Mouse (Mus musculus) heart, adult 2 months (tissue): ENCODE results near the gene Smg5. TPM values are rescaled to one million over a fixed set of nuclear protein-coding genes. Genes with fewer than 3 reads are reported as not detected.
A peak's percentile ranks its signal among the peaks of the same experiment; 100 is the strongest.

Experiments
- DNase-seq, 2 experiments: peaks; one replicate each; pipeline ENCODE4 v3.0.0; 2021
- H3K27ac ChIP-seq: fragments of 200-600 bp; 2 replicates; pipeline ENCODE4 v1.8.1; 2022
- H3K27me3 ChIP-seq: fragments of 200-500 bp; 2 replicates; pipeline ENCODE4 v1.6.1; 2012; ENCODE audit warnings: mild to moderate bottlenecking, low read length, inconsistent platforms, mixed read lengths; ENCODE audit not compliant: control insufficient read depth, insufficient read depth
- H3K36me3 ChIP-seq: fragments of 200-500 bp; 2 replicates; pipeline ENCODE4 v1.6.1; 2012; ENCODE audit warnings: low read length, inconsistent platforms; ENCODE audit not compliant: control insufficient read depth, insufficient read depth
- H3K4me1 ChIP-seq: fragments of 200-500 bp; 2 replicates; pipeline ENCODE4 v1.6.1; 2011; ENCODE audit warnings: low read length; ENCODE audit not compliant: control insufficient read depth, insufficient read depth
- H3K4me3 ChIP-seq: fragments of 200-600 bp; 2 replicates; pipeline ENCODE4 v1.8.1; 2022
- H3K79me2 ChIP-seq: fragments of 200-500 bp; replicated peaks from 2 replicates; pipeline ENCODE4 v1.6.1; 2012; ENCODE audit warnings: mild to moderate bottlenecking, inconsistent platforms, low read length, moderate library complexity, mixed read lengths; ENCODE audit not compliant: control insufficient read depth, insufficient read depth
- H3K9ac ChIP-seq: fragments of 200-500 bp; 2 replicates; pipeline ENCODE4 v1.6.1; 2012; ENCODE audit warnings: low read depth, mild to moderate bottlenecking, control low read depth, inconsistent platforms, low read length, mixed read lengths
- CTCF ChIP-seq: fragments of 200-600 bp; IDR thresholded peaks from 2 replicates; pipeline ENCODE4 v1.8.1; 2022; ENCODE audit warnings: antibody characterized with exemption, mild to moderate bottlenecking, moderate library complexity
- EP300 ChIP-seq: fragments of 200-500 bp; IDR thresholded peaks from 2 replicates; pipeline ENCODE4 v1.6.1; 2011; ENCODE audit warnings: low read depth, low read length, control low read depth; ENCODE audit not compliant: insufficient read depth
- POLR2A ChIP-seq: fragments of 200-500 bp; IDR thresholded peaks from 2 replicates; pipeline ENCODE4 v1.6.1; 2011; ENCODE audit warnings: mild to moderate bottlenecking, low read depth, low read length, control low read depth; ENCODE audit not compliant: insufficient read depth
- WGBS: fragments of 180-500 bp; shearing (Covaris S2); methylation state at CpG from one replicate; pipeline ENCODE4 v1.1.7; 2018; 5-methylcytosine and 5-hydroxymethylcytosine counted together
- intact Hi-C: fragments of 180-260 bp; cut with DNase I; formaldehyde crosslinking; loops from one replicate; pipeline ENCODE4 v1.15.1; 2025
- polyA plus RNA-seq: library from polyadenylated mRNA; depleted of rRNA; stranded (reverse); fragments of >200 nt; gene quantifications from 2 replicates; pipeline ENCODE4 v1.2.3, GENCODE M21; 2012
- total RNA-seq, 2 experiments: library from RNA; stranded (reverse); gene quantifications; 2 replicates each; pipeline ENCODE4 v1.2.3; 2021

The Smg5 gene
- total and polyA plus RNA-seq, 3 experiments, result 42.7 to 45.8 (median 44.4) TPM

GRCm38 (mm10) chr3:88338316-88338715 is 2.3 kb downstream of the Smg5 start:
- 74% methylated on average over 7 of the region's 7 CpGs for WGBS
- no peak overlapping the region for H3K9ac ChIP-seq
- H3K36me3 ChIP-seq, result no peaks in the 10 kb centered on the region; the same call in 1 of the 2 replicates
- no peak for DNase-seq
- no peaks in the 10 kb centered on the region; the same call in 1 of the 2 replicates for H3K79me2 ChIP-seq
- no peak overlapping the region for H3K4me3 ChIP-seq
- H3K27me3 ChIP-seq, result no peaks in the 10 kb centered on the region
- H3K4me1 ChIP-seq, result peaks cover 6% of the 10 kb centered on the region
- H3K27ac ChIP-seq, result no peak overlapping the region
- intact Hi-C loops, result loop anchor here (5.0 kb wide), 1 partner anchor 41 kb away; the partner anchor contains the start of genes Cct3 and Tsacc
- TF ChIP-seq POLR2A (no peak), CTCF (no peak), EP300 (no peak)

DNA sequence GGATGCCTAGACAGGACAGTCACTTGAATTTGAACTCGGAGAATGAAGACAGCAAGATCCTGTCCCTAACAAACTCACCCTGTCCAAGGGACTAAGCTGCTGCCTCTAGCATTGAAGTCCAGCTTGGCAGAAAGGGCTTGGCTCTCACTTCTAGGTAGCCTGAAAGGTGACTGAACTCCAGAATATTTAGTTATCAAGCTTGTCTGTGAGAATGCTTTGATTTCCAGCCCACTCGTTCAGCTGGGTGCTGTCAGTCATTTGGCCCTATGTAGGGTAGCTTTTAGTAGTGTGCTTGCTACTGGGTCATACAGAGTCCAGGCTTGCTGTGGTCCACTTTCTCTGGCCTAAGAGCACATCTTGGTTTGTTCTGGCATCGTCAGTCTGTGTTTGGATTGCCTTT is 2.9 kb downstream of the Smg5 start:
- intact Hi-C loops, result loop anchor here (5.0 kb wide), 1 partner anchor 42 kb away; the partner anchor contains the start of genes Cct3 and Tsacc
- 43% methylated on average over 3 of the region's 3 CpGs for WGBS
- no peak overlapping the region for H3K4me3 ChIP-seq
- H3K4me1 ChIP-seq, result peaks cover 6% of the 10 kb centered on the region
- no peaks in the 10 kb centered on the region for H3K27me3 ChIP-seq
- DNase-seq, result no peak
- H3K9ac ChIP-seq, result no peak overlapping the region
- H3K79me2 ChIP-seq, result no peaks in the 10 kb centered on the region; the same call in 1 of the 2 replicates
- H3K36me3 ChIP-seq, result no peaks in the 10 kb centered on the region; the same call in 1 of the 2 replicates
- TF ChIP-seq POLR2A (no peak), CTCF (no peak), EP300 (no peak)
- H3K27ac ChIP-seq, result no peak overlapping the region

DNA sequence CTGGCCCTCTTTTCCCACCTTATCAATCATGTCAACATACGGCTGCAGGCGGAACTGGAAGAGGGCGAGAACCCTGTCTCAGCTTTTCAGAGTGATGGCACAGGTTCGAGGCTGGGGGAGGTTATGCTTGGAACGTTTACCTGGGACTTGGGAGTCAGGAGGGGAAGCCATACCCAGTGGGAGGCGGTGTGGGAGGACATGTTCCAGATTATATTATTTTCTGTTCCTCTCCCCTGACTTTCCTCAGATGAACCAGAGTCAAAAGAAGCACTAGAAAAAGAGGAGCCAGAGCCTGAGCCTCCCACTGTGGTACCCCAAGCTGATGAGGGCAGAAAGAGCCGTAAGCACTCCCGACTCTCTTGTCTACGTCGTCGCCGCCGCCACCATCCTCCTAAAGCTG is 14.7 kb downstream of the Smg5 start:
- Histone ChIP-seq H3K27ac (no peak overlapping the region), H3K4me1 (no peaks in the 10 kb centered on the region), H3K27me3 (no peaks in the 10 kb centered on the region), H3K9ac (no peak overlapping the region), H3K4me3 (no peak overlapping the region), H3K79me2 (no peaks in the 10 kb centered on the region), H3K36me3 (no peaks in the 10 kb centered on the region; the same call in 1 of the 2 replicates)
- intact Hi-C loops, result no loop called here
- DNase-seq, result no peak
- no peak for TF ChIP-seq CTCF
- TF ChIP-seq EP300, result no peak
- TF ChIP-seq POLR2A, result no peak
- whole genome bisulfite sequencing, result 82% methylated on average over 13 of the region's 13 CpGs

- H3K9ac ChIP-seq, result no peak overlapping the region
- intact Hi-C loops, result no loop called here
Measured at GRCm38 (mm10) chr3:88352907-88353306, 16.8 kb downstream of the Smg5 start.

DNA sequence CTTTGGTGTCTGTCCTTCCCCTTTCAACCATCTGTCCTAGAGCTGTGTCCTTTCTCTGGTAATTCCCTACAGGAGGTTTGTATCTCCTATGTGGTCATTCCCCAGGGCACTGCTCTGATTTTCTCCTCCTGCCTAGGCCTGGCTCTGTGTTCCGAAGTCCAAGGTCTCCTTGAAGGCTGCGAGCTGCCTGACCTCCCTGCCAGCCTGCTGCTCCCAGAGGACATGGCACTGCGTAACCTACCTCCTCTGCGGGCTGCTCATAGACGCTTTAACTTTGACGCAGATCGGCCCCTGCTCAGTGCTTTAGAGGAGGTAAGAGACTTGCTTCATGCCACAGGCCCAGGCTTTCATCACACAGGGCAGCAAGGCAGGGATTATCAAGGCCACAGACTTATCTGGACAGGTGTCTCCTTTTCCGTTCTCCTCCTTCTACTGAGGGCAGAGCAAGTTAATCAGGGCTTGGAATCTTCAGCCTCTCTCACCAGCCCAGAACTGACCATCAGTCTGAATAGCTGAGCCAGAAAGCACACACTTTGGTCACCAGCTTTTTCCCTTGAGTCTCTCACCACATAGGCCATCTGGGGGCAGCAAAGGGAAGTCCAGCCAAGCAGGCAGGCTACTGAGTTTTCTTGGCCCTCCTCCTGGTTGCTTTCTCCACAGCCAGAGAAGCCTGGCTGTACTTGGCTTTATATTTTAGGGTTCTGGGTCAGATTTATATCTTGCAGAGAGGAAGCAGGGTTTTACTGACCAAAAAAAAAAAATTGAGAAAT is 18.5 kb downstream of the Smg5 start:
- H3K79me2 ChIP-seq, result no peaks in the 10 kb centered on the region
- no peak overlapping the region for H3K27ac ChIP-seq
- DNase-seq, result no peak
- no peaks in the 10 kb centered on the region for H3K4me1 ChIP-seq
- no peak overlapping the region for H3K4me3 ChIP-seq
- intact Hi-C loops, result no loop called here
- no peaks in the 10 kb centered on the region for H3K36me3 ChIP-seq
- WGBS, result 79% methylated on average over 8 of the region's 8 CpGs
- TF ChIP-seq CTCF (peak; percentile 23), POLR2A (no peak), EP300 (no peak)
- no peak overlapping the region for H3K9ac ChIP-seq
- H3K27me3 ChIP-seq, result no peaks in the 10 kb centered on the region

More at GRCm38 (mm10) chr3:88352907-88353306, 16.8 kb downstream of the Smg5 start:
- H3K27me3 ChIP-seq, result no peaks in the 10 kb centered on the region
- WGBS, result 70% methylated on average over 9 of the region's 9 CpGs
- no peak for TF ChIP-seq CTCF
- no peak for TF ChIP-seq EP300
- no peak for TF ChIP-seq POLR2A
- no peak overlapping the region for H3K27ac ChIP-seq
- no peaks in the 10 kb centered on the region for H3K36me3 ChIP-seq
- no peak overlapping the region for H3K4me3 ChIP-seq
- no peak for DNase-seq
- no peaks in the 10 kb centered on the region for H3K79me2 ChIP-seq
- H3K4me1 ChIP-seq, result no peaks in the 10 kb centered on the region

GRCm38 (mm10) chr3:88359584-88359983 is 23.5 kb downstream of the Smg5 start:
- H3K9ac ChIP-seq, result no peak overlapping the region
- 63% methylated on average over 5 of the region's 5 CpGs for WGBS
- H3K79me2 ChIP-seq, result no peaks in the 10 kb centered on the region
- TF ChIP-seq CTCF (no peak), EP300 (no peak), POLR2A (no peak)
- no peak overlapping the region for H3K4me3 ChIP-seq
- intact Hi-C loops, result no loop called here
- no peaks in the 10 kb centered on the region for H3K27me3 ChIP-seq
- DNase-seq, result no peak
- H3K36me3 ChIP-seq, result no peaks in the 10 kb centered on the region
- H3K27ac ChIP-seq, result no peak overlapping the region; the same call in 1 of the 2 replicates
- H3K4me1 ChIP-seq, result no peaks in the 10 kb centered on the region
